Mouse (Mus musculus) limb, embryonic 14.5 days (tissue): ENCODE data around the gene 1700056E22Rik. TPM values are rescaled to one million over a fixed set of nuclear protein-coding genes. Genes with fewer than 3 reads are reported as not detected.

Experiments
- ATAC-seq: fragments of 200-750 bp; cut with Nextera tagmentation; 2 replicates; pipeline ENCODE4 v1.8.0; 2017; ENCODE audit warnings: low read depth, moderate number of reproducible peaks, moderate TSS enrichment; ENCODE audit not compliant: low FRiP score
- DNase-seq: peaks from one replicate; pipeline ENCODE4 v3.0.0-alpha.2; 2015; ENCODE audit warnings: low spot score
- H3K27ac ChIP-seq: fragments of 300-500 bp; sonication (generic); replicated peaks from 2 replicates; pipeline ENCODE4 v1.5.1; 2014; ENCODE audit warnings: low read depth, mild to moderate bottlenecking, low read length, moderate library complexity, mixed read lengths
- H3K27me3 ChIP-seq: fragments of 300-500 bp; sonication (generic); 2 replicates; pipeline ENCODE4 v1.6.1; 2014; ENCODE audit warnings: low read length, mixed read lengths; ENCODE audit not compliant: control insufficient read depth, insufficient read depth
- H3K36me3 ChIP-seq: fragments of 300-500 bp; sonication (generic); 2 replicates; pipeline ENCODE4 v1.6.1; 2014; ENCODE audit warnings: mild to moderate bottlenecking, low read length, moderate library complexity, mixed read lengths; ENCODE audit not compliant: control insufficient read depth, insufficient read depth
- H3K4me1 ChIP-seq: fragments of 300-500 bp; sonication (generic); 2 replicates; pipeline ENCODE4 v1.6.1; 2014; ENCODE audit warnings: antibody characterized with exemption, low read length, mixed read lengths; ENCODE audit not compliant: control insufficient read depth, insufficient read depth
- H3K4me2 ChIP-seq: fragments of 300-500 bp; sonication (generic); replicated peaks from 2 replicates; pipeline ENCODE4 v1.6.1; 2014; ENCODE audit warnings: low read depth, mild to moderate bottlenecking, low read length, moderate library complexity; ENCODE audit not compliant: severe bottlenecking
- H3K4me3 ChIP-seq: fragments of 300-500 bp; sonication (generic); replicated peaks from 2 replicates; pipeline ENCODE4 v1.5.1; 2014; ENCODE audit warnings: low read length
- H3K9ac ChIP-seq: fragments of 300-500 bp; sonication (generic); 2 replicates; pipeline ENCODE4 v1.6.1; 2014; ENCODE audit warnings: mild to moderate bottlenecking, low read depth, low read length, moderate library complexity; ENCODE audit not compliant: severe bottlenecking
- H3K9me3 ChIP-seq: fragments of 300-500 bp; sonication (generic); 2 replicates; pipeline ENCODE4 v1.6.1; 2016; ENCODE audit warnings: low read length; ENCODE audit not compliant: control insufficient read depth
- POLR2A ChIP-seq: fragments of 200-500 bp; IDR thresholded peaks from 2 replicates; pipeline ENCODE4 v1.8.0; 2012; ENCODE audit warnings: inconsistent platforms, mild to moderate bottlenecking, moderate library complexity, borderline replicate concordance; ENCODE audit not compliant: insufficient read depth, insufficient read length; ENCODE audit errors: extremely low read depth
- WGBS: fragments of 180-500 bp; shearing (Covaris S2); extraction: QIAGEN DNeasy Blood & Tissue Kit; methylation state at CpG from one replicate; pipeline ENCODE4 v1.1.7; 2014; 5-methylcytosine and 5-hydroxymethylcytosine counted together
- polyA plus RNA-seq, 2 experiments: library from polyadenylated mRNA; depleted of rRNA in 1 of 2; stranded (reverse) in 1 of 2; unstranded in 1 of 2; fragments of >200 nt; fragmentation: Nextera tagmentation in 1 of 2; extraction: Ambion mirVana in 1 of 2; gene quantifications; 2 replicates each; pipeline versions ENCODE4 v1.2.1 to v1.2.3; 2012 to 2014

1700056E22Rik gene
- polyA plus RNA-seq, 2 experiments: 1.8 to 2.5 TPM

DNA sequence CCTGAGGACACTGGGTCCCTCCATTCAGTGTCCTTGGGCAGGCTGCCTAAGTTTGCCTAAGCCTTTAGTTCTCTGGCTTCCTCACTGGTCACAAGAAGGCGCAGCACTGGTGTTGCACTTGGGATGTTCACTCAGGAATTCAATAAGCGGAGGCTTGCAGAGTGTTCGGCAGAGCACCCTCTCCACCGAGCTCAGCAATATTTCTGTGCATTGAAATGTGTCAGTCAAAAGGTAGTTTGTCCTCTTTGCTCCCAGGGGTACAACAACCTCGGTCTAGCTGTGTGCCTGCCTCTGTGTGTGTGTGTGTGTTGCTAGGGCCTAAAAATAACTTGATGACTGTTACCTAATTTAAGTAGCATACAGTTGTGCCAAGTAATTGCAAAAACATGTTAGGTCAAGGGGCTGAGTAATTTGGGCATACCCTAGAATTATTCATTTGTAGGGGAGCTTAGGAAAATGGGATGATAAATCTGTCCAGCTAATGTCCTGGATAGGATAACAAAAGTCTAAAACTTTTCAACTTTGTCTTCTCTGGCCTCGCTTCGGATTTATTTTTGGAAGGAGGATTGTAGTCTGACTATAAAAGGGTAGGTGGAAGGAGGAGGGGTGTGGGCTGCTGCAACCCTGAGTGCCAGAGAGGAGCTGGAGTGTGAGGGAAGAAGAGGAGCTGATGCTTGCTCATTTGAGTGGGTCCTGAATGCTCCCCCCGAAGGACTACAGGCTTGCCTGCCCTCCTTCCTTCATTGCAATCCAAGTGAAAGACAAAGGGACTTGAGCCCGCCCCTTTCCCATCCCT lies 7.9 kb upstream of the 1700056E22Rik start:
- Histone ChIP-seq H3K9me3 (no peaks in the 10 kb centered on the region), H3K4me1 (peaks cover 22% of the 10 kb centered on the region), H3K27me3 (no peaks in the 10 kb centered on the region), H3K9ac (peak overlapping the region; percentile 31; the same call in 1 of the 2 replicates), H3K27ac (no peak overlapping the region; the same call in 1 of the 2 replicates), H3K4me2 (peak overlapping the region; percentile 20), H3K36me3 (peaks cover 7% of the 10 kb centered on the region; the same call in 1 of the 2 replicates), H3K4me3 (0 out of 2 replicates have a peak overlapping the region, but pooled peaks have one; percentile 1)
- WGBS: 49% methylated on average over 9 of the region's 9 CpGs
- DNase-seq (no peak), ATAC-seq (0 out of 2 replicates have a peak, but pooled peaks have one; percentile 39)
- no peak for TF ChIP-seq POLR2A

DNA sequence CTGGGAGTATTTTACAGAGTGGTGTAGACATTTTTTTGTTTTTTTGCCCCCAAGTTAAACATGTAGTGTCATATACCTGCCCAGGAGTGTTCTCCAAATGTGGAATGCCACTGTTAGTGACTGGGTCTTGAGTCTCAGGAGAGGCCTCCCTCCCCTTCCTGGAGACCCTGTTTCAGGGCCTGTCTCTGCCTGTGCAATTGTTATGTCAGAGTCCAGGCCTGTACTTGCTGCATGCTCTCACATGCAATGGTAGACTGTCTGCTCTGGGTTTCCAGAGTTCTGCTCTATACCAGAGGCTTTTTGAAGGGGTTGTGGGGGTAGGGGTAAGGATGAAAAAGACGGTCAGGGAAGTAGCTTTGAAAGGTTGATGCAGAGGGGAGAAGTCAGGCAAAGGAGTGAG lies 6.8 kb upstream of the 1700056E22Rik start:
- 70% methylated on average over 1 of the region's 1 CpGs for WGBS
- Histone ChIP-seq H3K9ac (no peak overlapping the region), H3K27me3 (no peaks in the 10 kb centered on the region), H3K4me1 (peaks cover 13% of the 10 kb centered on the region), H3K4me2 (0 out of 2 replicates have a peak overlapping the region, but pooled peaks have one; percentile 20), H3K9me3 (no peaks in the 10 kb centered on the region), H3K4me3 (no peak overlapping the region), H3K36me3 (peaks cover 7% of the 10 kb centered on the region; the same call in 1 of the 2 replicates), H3K27ac (no peak overlapping the region)
- ATAC-seq (no peak), DNase-seq (no peak)
- TF ChIP-seq POLR2A: no peak

DNA sequence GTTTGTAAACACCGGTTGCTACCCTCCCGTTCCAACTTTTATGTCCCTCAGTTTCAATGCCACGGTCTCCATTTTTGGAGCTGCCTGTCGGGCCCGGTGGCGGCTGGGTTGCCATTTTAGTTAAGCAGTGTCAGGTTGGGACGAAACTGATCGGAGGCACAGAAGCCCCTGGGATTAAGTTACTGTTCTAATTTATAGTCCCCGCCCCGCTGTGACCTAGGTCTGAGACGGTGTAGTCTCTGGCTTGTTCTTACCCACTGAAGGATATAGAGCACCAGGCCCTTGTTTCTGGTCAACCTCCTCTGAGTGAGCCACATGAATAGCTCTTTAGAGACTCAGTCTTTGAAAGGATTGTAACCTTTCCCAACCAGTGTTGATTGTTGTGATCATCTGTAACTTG lies 6.1 kb upstream of the 1700056E22Rik start:
- no peaks in the 10 kb centered on the region for H3K27me3 ChIP-seq
- DNase-seq: no peak
- no peak for ATAC-seq
- no peak for TF ChIP-seq POLR2A
- no peak overlapping the region for H3K4me2 ChIP-seq
- no peak overlapping the region for H3K9ac ChIP-seq
- H3K4me3 ChIP-seq: no peak overlapping the region
- H3K27ac ChIP-seq: no peak overlapping the region
- H3K36me3 ChIP-seq: peaks cover 7% of the 10 kb centered on the region; the same call in 1 of the 2 replicates
- no peaks in the 10 kb centered on the region for H3K9me3 ChIP-seq
- WGBS: 71% methylated on average over 11 of the region's 11 CpGs
- H3K4me1 ChIP-seq: peaks cover 15% of the 10 kb centered on the region

DNA sequence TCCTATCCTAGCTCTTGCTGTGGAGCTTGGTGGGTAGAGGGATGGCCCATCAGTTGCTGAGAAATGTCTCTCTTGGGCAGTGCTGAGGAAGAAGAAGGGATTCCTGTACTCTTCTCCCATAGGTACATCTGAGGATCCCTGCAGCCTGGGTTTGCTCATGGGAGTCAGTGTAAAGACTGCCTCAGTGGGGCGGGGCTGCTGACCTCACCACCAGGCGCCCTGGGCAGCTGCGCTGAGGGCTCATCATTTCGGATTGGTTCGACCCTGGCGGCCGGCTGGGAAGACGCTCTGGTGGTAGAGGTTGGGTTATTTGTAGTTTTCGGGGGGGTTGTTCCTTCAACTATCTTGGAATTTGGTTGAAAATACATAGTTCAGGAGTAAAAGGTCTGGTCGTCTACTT lies 5.2 kb upstream of the 1700056E22Rik start:
- Histone ChIP-seq H3K27ac (no peak overlapping the region), H3K4me3 (no peak overlapping the region), H3K9me3 (no peaks in the 10 kb centered on the region), H3K9ac (no peak overlapping the region), H3K36me3 (peaks cover 7% of the 10 kb centered on the region; the same call in 1 of the 2 replicates), H3K4me1 (peaks cover 15% of the 10 kb centered on the region), H3K4me2 (no peak overlapping the region; the same call in 1 of the 2 replicates), H3K27me3 (no peaks in the 10 kb centered on the region)
- WGBS: 92% methylated on average over 10 of the region's 10 CpGs
- TF ChIP-seq POLR2A: no peak
- DNase-seq (no peak), ATAC-seq (no peak)

DNA sequence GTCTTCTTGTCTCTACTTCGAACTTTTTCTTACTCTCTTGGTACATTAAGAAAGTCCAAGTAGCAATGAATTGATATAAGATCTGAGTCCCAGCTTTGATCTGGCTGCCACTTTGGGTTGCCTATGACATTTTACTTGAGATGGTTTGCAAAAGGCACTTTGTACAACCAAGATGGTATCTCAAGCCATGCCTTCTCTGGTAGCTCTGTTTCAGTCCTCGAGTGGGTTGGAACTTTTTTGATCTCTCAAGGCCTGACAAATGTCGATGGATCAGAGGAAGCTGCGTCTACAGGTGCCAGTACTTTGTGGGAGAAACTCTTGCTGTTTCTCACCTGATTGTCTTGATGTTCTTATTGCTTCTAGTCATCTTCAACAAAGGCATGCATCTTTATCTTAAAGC lies 3.7 kb upstream of the 1700056E22Rik start:
- DNase-seq (no peak), ATAC-seq (no peak)
- no peak overlapping the region for H3K27ac ChIP-seq
- H3K27me3 ChIP-seq: no peaks in the 10 kb centered on the region
- 77% methylated on average over 4 of the region's 4 CpGs for WGBS
- no peak overlapping the region for H3K4me2 ChIP-seq
- H3K4me3 ChIP-seq: no peak overlapping the region
- TF ChIP-seq POLR2A: no peak
- no peaks in the 10 kb centered on the region for H3K9me3 ChIP-seq
- peaks cover 18% of the 10 kb centered on the region for H3K4me1 ChIP-seq
- peaks cover 7% of the 10 kb centered on the region; the same call in 1 of the 2 replicates for H3K36me3 ChIP-seq
- no peak overlapping the region for H3K9ac ChIP-seq
